Mouse (Mus musculus) T-helper 1 cell (primary cell): ENCODE results near the gene Methig1.

Experiments
- in situ Hi-C: fragments of 300-600 bp; cut with MboI, MseI; formaldehyde crosslinking; loops from one replicate; pipeline ENCODE4 v1.15.1; 2025; ENCODE audit warnings: high pct_unique_total_duplicates

Gene Methig1

GRCm38 (mm10) chr15:100422476-100422875, 69.5 kb downstream of the Methig1 start:
- in situ Hi-C loops: no loop called here

- in situ Hi-C loops: no loop called here
These were observed 70.2 kb downstream of the Methig1 start for GRCm38 (mm10) chr15:100422899-100423860.

GRCm38 (mm10) chr15:100423916-100424315, 71.0 kb downstream of the Methig1 start:
- in situ Hi-C loops: no loop called here

GRCm38 (mm10) chr15:100424396-100425122, 71.6 kb downstream of the Methig1 start, which contains the start of gene Slc11a2:
Gene Slc11a2, minus strand, starts transcription at chr15:100425072.
- in situ Hi-C loops: no loop called here

- in situ Hi-C loops: no loop called here
These were observed 75.5 kb downstream of the Methig1 start for GRCm38 (mm10) chr15:100428296-100428905.

GRCm38 (mm10) chr15:100429959-100430565, 77.1 kb downstream of the Methig1 start:
- in situ Hi-C loops: no loop called here

- in situ Hi-C loops: no loop called here
These were observed 80.3 kb downstream of the Methig1 start for GRCm38 (mm10) chr15:100433234-100433633.
